Mouse (Mus musculus) C2C12 (cell line): ENCODE measurements around the gene Tubb5.

Experiments used
- CEBPB ChIP-seq: IDR thresholded peaks from one replicate; pipeline ENCODE4 v1.6.1; 2011; ENCODE audit warnings: low read depth, mild to moderate bottlenecking, control low read depth, moderate library complexity
- CTCF ChIP-seq: IDR thresholded peaks from one replicate; pipeline ENCODE4 v1.5.1; 2011; ENCODE audit not compliant: control insufficient read depth, insufficient read depth, insufficient read length
- FOSL1 ChIP-seq: IDR thresholded peaks from one replicate; pipeline ENCODE4 v1.8.0; 2011; ENCODE audit warnings: mild to moderate bottlenecking, low read length; ENCODE audit not compliant: poor library complexity, insufficient read depth, severe bottlenecking
- MAX ChIP-seq: IDR thresholded peaks from one replicate; pipeline ENCODE4 v1.6.1; 2011; ENCODE audit warnings: mild to moderate bottlenecking, control low read depth

DNA sequence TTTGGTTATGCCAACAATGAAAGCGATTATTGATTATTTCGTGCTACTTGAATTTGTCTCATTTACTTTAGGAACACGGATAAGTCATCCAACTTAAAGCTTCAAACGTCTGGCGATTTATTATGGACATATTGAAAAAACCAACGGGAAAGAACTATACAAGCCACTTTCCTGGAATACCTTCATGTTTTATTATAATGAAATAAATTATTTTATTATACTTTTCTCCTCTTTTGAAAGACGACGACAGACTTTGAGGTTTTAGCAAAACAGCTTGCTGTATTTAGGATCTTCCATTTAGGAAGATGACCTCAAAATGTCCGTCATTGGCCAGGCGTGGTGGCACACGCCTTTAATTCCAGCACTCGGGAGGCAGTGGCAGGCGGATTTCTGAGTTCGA lies 2.5 kb upstream of the Tubb5 start:
- TF ChIP-seq CTCF (no peak), MAX (no peak), CEBPB (no peak), FOSL1 (no peak)
